Mouse (Mus musculus): ENCODE results near the gene Hspa8. TPM values are rescaled to one million over a fixed set of nuclear protein-coding genes. Genes with fewer than 3 reads are reported as not detected.

The Hspa8 gene
- total RNA-seq (2014; rRNA removed) (3,364 and 4,241 TPM in 2 replicates), polyA plus RNA-seq (2015; fragmentation: Nextera tagmentation; extraction: Ambion mirVana) (2,287 and 2,372 TPM in 2 replicates)

- WGBS, result 2% methylated on average over 75 of the region's 83 CpGs
Measured at GRCm38 (mm10) chr9:40800675-40801612, at the start of gene Hspa8. Gene Hspa8 (plus strand): TSS chr9:40800984.

GRCm38 (mm10) chr9:40751749-40752148 lies 49.0 kb upstream of the Hspa8 start:
- H3K27me3 ChIP-seq (ENCODE audit: insufficient read depth, low read length), result no peaks in the 10 kb centered on the region
- no peak for DNase-seq
- H3K4me2 ChIP-seq (ENCODE audit: low read depth), result no peak overlapping the region
- TF ChIP-seq CTCF (IDR thresholded peaks at IDR 0.05; ENCODE audit: low read depth), result peak; percentile 49
- 55% methylated on average over 3 of the region's 3 CpGs for WGBS
- no peak for ATAC-seq
- H3K4me1 ChIP-seq (ENCODE audit: insufficient read depth), result peaks cover 8% of the 10 kb centered on the region
- no peaks in the 10 kb centered on the region for H3K9me3 ChIP-seq (ENCODE audit: low read length)
- H3K36me3 ChIP-seq (ENCODE audit: insufficient read depth), result no peaks in the 10 kb centered on the region
- H3K9ac ChIP-seq, result no peak overlapping the region
- H3K27ac ChIP-seq (ENCODE audit: low read depth, low read length), result no peak overlapping the region
- H3K4me3 ChIP-seq (ENCODE audit: low read depth, low read length), result no peak overlapping the region

More at GRCm38 (mm10) chr9:40800675-40801612, at the start of gene Hspa8:
- H3K36me3 ChIP-seq (ENCODE audit: insufficient read depth), result peaks cover 25% of the 10 kb centered on the region
- DNase-seq (peak; percentile 100), ATAC-seq (peak; percentile 96)
- peak within 1 kb of the TSS; percentile 97 for H3K4me3 ChIP-seq (ENCODE audit: low read depth, low read length)
- peak within 1 kb of the TSS; percentile 76 for H3K4me2 ChIP-seq (ENCODE audit: low read depth)
- no peaks in the 10 kb centered on the region for H3K27me3 ChIP-seq (ENCODE audit: insufficient read depth, low read length)
- H3K9me3 ChIP-seq (ENCODE audit: low read length), result no peaks in the 10 kb centered on the region
- peak; percentile 62 for TF ChIP-seq CTCF (IDR thresholded peaks at IDR 0.05; ENCODE audit: low read depth)
- H3K27ac ChIP-seq (ENCODE audit: low read depth, low read length), result peak within 1 kb of the TSS; percentile 98
- H3K9ac ChIP-seq, result peak within 1 kb of the TSS; percentile 91
- H3K4me1 ChIP-seq (ENCODE audit: insufficient read depth), result 0 out of 2 replicates have a peak, but pooled peaks cover 3% of the 10 kb centered on the region

- Histone ChIP-seq H3K9ac (no peak overlapping the region), H3K36me3 (ENCODE audit: insufficient read depth) (peaks cover 3% of the 10 kb centered on the region), H3K4me3 (ENCODE audit: low read depth, low read length) (no peak overlapping the region), H3K27ac (ENCODE audit: low read depth, low read length) (peak overlapping the region; percentile 81; the same call in 1 of the 2 replicates), H3K4me2 (ENCODE audit: low read depth) (peak overlapping the region; percentile 44; the same call in 1 of the 2 replicates), H3K4me1 (ENCODE audit: insufficient read depth) (peaks cover 15% of the 10 kb centered on the region), H3K9me3 (ENCODE audit: low read length) (no peaks in the 10 kb centered on the region), H3K27me3 (ENCODE audit: insufficient read depth, low read length) (no peaks in the 10 kb centered on the region)
- TF ChIP-seq CTCF (IDR thresholded peaks at IDR 0.05; ENCODE audit: low read depth), result peak; percentile 90
- 18% methylated on average over 4 of the region's 4 CpGs for WGBS
- DNase-seq (peak; percentile 83), ATAC-seq (peak; percentile 30)
Measured at GRCm38 (mm10) chr9:40756401-40756800, 44.4 kb upstream of the Hspa8 start.

GRCm38 (mm10) chr9:40757105-40757626 lies 43.6 kb upstream of the Hspa8 start:
- ATAC-seq (peak; percentile 75), DNase-seq (peak; percentile 76)
- H3K9me3 ChIP-seq (ENCODE audit: low read length), result no peaks in the 10 kb centered on the region
- peak overlapping the region; percentile 25; the same call in 1 of the 2 replicates for H3K9ac ChIP-seq
- H3K27me3 ChIP-seq (ENCODE audit: insufficient read depth, low read length), result no peaks in the 10 kb centered on the region
- WGBS, result 29% methylated on average over 12 of the region's 12 CpGs
- H3K4me3 ChIP-seq (ENCODE audit: low read depth, low read length), result peak overlapping the region; percentile 16; the same call in 1 of the 2 replicates
- peak overlapping the region; percentile 44 for H3K4me2 ChIP-seq (ENCODE audit: low read depth)
- H3K36me3 ChIP-seq (ENCODE audit: insufficient read depth), result peaks cover 10% of the 10 kb centered on the region
- H3K4me1 ChIP-seq (ENCODE audit: insufficient read depth), result peaks cover 15% of the 10 kb centered on the region
- peak; percentile 59 for TF ChIP-seq CTCF (IDR thresholded peaks at IDR 0.05; ENCODE audit: low read depth)
- H3K27ac ChIP-seq (ENCODE audit: low read depth, low read length), result peak overlapping the region; percentile 81

GRCm38 (mm10) chr9:40757685-40758270 lies 43.0 kb upstream of the Hspa8 start:
- H3K4me3 ChIP-seq (ENCODE audit: low read depth, low read length), result peak overlapping the region; percentile 19; the same call in 1 of the 2 replicates
- H3K36me3 ChIP-seq (ENCODE audit: insufficient read depth), result peaks cover 10% of the 10 kb centered on the region
- H3K27me3 ChIP-seq (ENCODE audit: insufficient read depth, low read length), result no peaks in the 10 kb centered on the region
- peak; percentile 85 for TF ChIP-seq CTCF (IDR thresholded peaks at IDR 0.05; ENCODE audit: low read depth)
- peak; percentile 89 for DNase-seq
- no peaks in the 10 kb centered on the region for H3K9me3 ChIP-seq (ENCODE audit: low read length)
- H3K9ac ChIP-seq, result peak overlapping the region; percentile 10; the same call in 1 of the 2 replicates
- WGBS, result 4% methylated on average over 22 of the region's 22 CpGs
- peak overlapping the region; percentile 81 for H3K27ac ChIP-seq (ENCODE audit: low read depth, low read length)
- H3K4me1 ChIP-seq (ENCODE audit: insufficient read depth), result peaks cover 15% of the 10 kb centered on the region
- H3K4me2 ChIP-seq (ENCODE audit: low read depth), result peak overlapping the region; percentile 44
- ATAC-seq, result peak; percentile 94

GRCm38 (mm10) chr9:40762354-40762753 lies 38.4 kb upstream of the Hspa8 start:
- DNase-seq (no peak), ATAC-seq (no peak)
- Histone ChIP-seq H3K9ac (no peak overlapping the region), H3K36me3 (ENCODE audit: insufficient read depth) (peaks cover 17% of the 10 kb centered on the region), H3K9me3 (ENCODE audit: low read length) (no peaks in the 10 kb centered on the region), H3K27me3 (ENCODE audit: insufficient read depth, low read length) (no peaks in the 10 kb centered on the region), H3K4me1 (ENCODE audit: insufficient read depth) (0 out of 2 replicates have a peak, but pooled peaks cover 6% of the 10 kb centered on the region), H3K4me3 (ENCODE audit: low read depth, low read length) (no peak overlapping the region), H3K4me2 (ENCODE audit: low read depth) (no peak overlapping the region), H3K27ac (ENCODE audit: low read depth, low read length) (no peak overlapping the region)
- no peak for TF ChIP-seq CTCF (IDR thresholded peaks at IDR 0.05; ENCODE audit: low read depth)
- WGBS, result 89% methylated on average over 6 of the region's 6 CpGs
